Mouse (Mus musculus) ES-E14 (cell line): Measurements from ENCODE around the gene Chpf. TPM values are rescaled to one million over a fixed set of nuclear protein-coding genes. Genes with fewer than 3 reads are reported as not detected.

ENCODE experiments used
- DNase-seq: peaks from one replicate; pipeline ENCODE4 v3.0.0-alpha.2; 2013; ENCODE audit warnings: low read depth, low spot score
- H3K27ac ChIP-seq: 2 replicates; pipeline ENCODE4 v1.5.1; 2012; ENCODE audit warnings: low read depth, mild to moderate bottlenecking, low read length, moderate library complexity, mixed read lengths; ENCODE audit not compliant: poor library complexity, insufficient read depth, severe bottlenecking
- H3K36me3 ChIP-seq: 2 replicates; pipeline ENCODE4 v1.6.1; 2012; ENCODE audit warnings: mild to moderate bottlenecking, low read length, moderate library complexity, mixed read lengths; ENCODE audit not compliant: control insufficient read depth, poor library complexity, insufficient read depth, severe bottlenecking
- H3K4me1 ChIP-seq, 2 experiments: fragments of 150-350 bp in 1 of 2; sonication (generic) in 1 of 2; 2 replicates each; pipeline ENCODE4 v1.6.1; 2012; ENCODE audit warnings: low read length in 2 of 2, mild to moderate bottlenecking in 1 of 2, mixed read lengths in 1 of 2; ENCODE audit not compliant: control insufficient read depth in 2 of 2, insufficient read depth in 2 of 2, poor library complexity in 1 of 2
- H3K4me3 ChIP-seq, 2 experiments: fragments of 150-350 bp in 1 of 2; sonication (generic) in 1 of 2; 2 replicates each; pipeline ENCODE4 v1.5.1; 2012; ENCODE audit warnings: low read length in 2 of 2, low read depth in 1 of 2, mild to moderate bottlenecking in 1 of 2, mixed read lengths in 1 of 2; ENCODE audit not compliant: insufficient read depth in 1 of 2, poor library complexity in 1 of 2, severe bottlenecking in 1 of 2
- H3K9ac ChIP-seq: 2 replicates; pipeline ENCODE4 v1.6.1; 2012; ENCODE audit warnings: low read depth, mild to moderate bottlenecking, low read length, mixed read lengths; ENCODE audit not compliant: poor library complexity, insufficient read depth, severe bottlenecking
- H3K9me3 ChIP-seq: fragments of 150-350 bp; sonication (generic); 2 replicates; pipeline ENCODE4 v1.6.1; 2012; ENCODE audit warnings: low read depth, mild to moderate bottlenecking, low read length; ENCODE audit not compliant: control insufficient read depth, insufficient read depth
- CHD2 ChIP-seq: IDR thresholded peaks from 2 replicates; pipeline ENCODE4 v1.6.1; 2014; ENCODE audit warnings: mild to moderate bottlenecking, low read depth, low read length, inconsistent platforms
- HCFC1 ChIP-seq: IDR thresholded peaks from 2 replicates; pipeline ENCODE4 v1.6.1; 2012; ENCODE audit warnings: low read length, inconsistent platforms, borderline replicate concordance; ENCODE audit not compliant: insufficient read depth
- MAFK ChIP-seq: IDR thresholded peaks from 2 replicates; pipeline ENCODE4 v1.6.1; 2014; ENCODE audit warnings: mild to moderate bottlenecking, low read depth, low read length, inconsistent platforms; ENCODE audit not compliant: insufficient read depth
- ZC3H11A ChIP-seq: IDR thresholded peaks from 2 replicates; pipeline ENCODE4 v1.6.1; 2012; ENCODE audit warnings: low read depth, mild to moderate bottlenecking, inconsistent platforms, low read length, borderline replicate concordance
- ZNF384 ChIP-seq: IDR thresholded peaks from 2 replicates; pipeline ENCODE4 v1.6.1; 2012; ENCODE audit warnings: low read depth, low read length, inconsistent platforms
- in situ Hi-C, 2 experiments: fragments of 600-800 bp; cut with MboI; formaldehyde crosslinking; loops; one replicate each; pipeline ENCODE4 v1.15.1; 2025; ENCODE audit warnings: low sequenced_read_pairs in 2 of 2, inconsistent platforms in 1 of 2; ENCODE audit not compliant: unreplicated experiment in 2 of 2
- total RNA-seq: library from RNA; depleted of rRNA; stranded (reverse); fragments of 300-350 nt; gene quantifications from 2 replicates; pipeline ENCODE4 v1.2.3, GENCODE M21; 2012

Chpf gene
- total RNA-seq, 1 experiment = 43.5 TPM

GRCm38 (mm10) chr1:75469287-75469825 lies 9.8 kb downstream of the Chpf start:
- no peak overlapping the region for H3K27ac ChIP-seq
- peaks cover 5% of the 10 kb centered on the region for H3K36me3 ChIP-seq
- H3K4me1 ChIP-seq = peaks cover 0 to 2% of the 10 kb centered on the region in 2 experiments; a peak in 1 of 4 replicates
- H3K9ac ChIP-seq = no peak overlapping the region
- no peak for TF ChIP-seq ZC3H11A
- TF ChIP-seq MAFK = no peak
- TF ChIP-seq HCFC1 = no peak
- TF ChIP-seq CHD2 = no peak
- no peak for TF ChIP-seq ZNF384
- no peaks in the 10 kb centered on the region for H3K9me3 ChIP-seq
- no peak overlapping the region for H3K4me3 ChIP-seq
- in situ Hi-C loops = loop anchor here (10.0 kb wide), 1 partner anchor 125 kb away; no protein-coding TSS in a partner anchor
- no peak for DNase-seq

- no peak overlapping the region for H3K4me3 ChIP-seq
- no peaks in the 10 kb centered on the region for H3K9me3 ChIP-seq
- DNase-seq = peak; percentile 82
- no peak for TF ChIP-seq MAFK
- peak; percentile 80 for TF ChIP-seq ZC3H11A
- in situ Hi-C loops = loop anchor here (10.0 kb wide), 1 partner anchor 123 kb away; no protein-coding TSS in a partner anchor
- H3K4me1 ChIP-seq = peaks cover 0 to 2% of the 10 kb centered on the region in 2 experiments; a peak in 1 of 4 replicates
- H3K9ac ChIP-seq = no peak overlapping the region
- H3K27ac ChIP-seq = no peak overlapping the region
- no peaks in the 10 kb centered on the region for H3K36me3 ChIP-seq
These were observed 11.7 kb downstream of the Chpf start for GRCm38 (mm10) chr1:75467215-75467927.

- Histone ChIP-seq H3K4me1 (peaks cover 0 to 4% of the 10 kb centered on the region in 2 experiments; a peak in 1 of 4 replicates), H3K9ac (no peak overlapping the region)
These were observed 15.4 kb downstream of the Chpf start for GRCm38 (mm10) chr1:75463652-75464204.

GRCm38 (mm10) chr1:75462636-75463035 lies 16.5 kb downstream of the Chpf start:
- H3K4me1 ChIP-seq = peaks cover 0 to 4% of the 10 kb centered on the region in 2 experiments; a peak in 1 of 4 replicates

More at GRCm38 (mm10) chr1:75463652-75464204, 15.4 kb downstream of the Chpf start:
- H3K4me3 ChIP-seq = no peak overlapping the region
- no peaks in the 10 kb centered on the region for H3K9me3 ChIP-seq
- H3K27ac ChIP-seq = no peak overlapping the region
- TF ChIP-seq MAFK (no peak), CHD2 (no peak), ZC3H11A (no peak), HCFC1 (no peak), ZNF384 (no peak)
- in situ Hi-C loops = loop anchor here (10.0 kb wide), 1 partner anchor 119 kb away; no protein-coding TSS in a partner anchor
- no peak for DNase-seq
- H3K36me3 ChIP-seq = no peaks in the 10 kb centered on the region

More at GRCm38 (mm10) chr1:75462636-75463035, 16.5 kb downstream of the Chpf start:
- H3K9ac ChIP-seq = no peak overlapping the region
- DNase-seq = no peak
- H3K36me3 ChIP-seq = no peaks in the 10 kb centered on the region
- in situ Hi-C loops = loop anchor here (10.0 kb wide), 1 partner anchor 118 kb away; no protein-coding TSS in a partner anchor
- H3K9me3 ChIP-seq = no peaks in the 10 kb centered on the region
- no peak overlapping the region for H3K4me3 ChIP-seq
- TF ChIP-seq CHD2 (no peak), ZC3H11A (no peak), ZNF384 (no peak), MAFK (no peak), HCFC1 (no peak)
- no peak overlapping the region for H3K27ac ChIP-seq
